Mouse (Mus musculus): ENCODE measurements around the gene Rmdn2. TPM values are rescaled to one million over a fixed set of nuclear protein-coding genes. Genes with fewer than 3 reads are reported as not detected.

Rmdn2 gene
- total RNA-seq (2023) = 10 to 100 TPM in 1 of 2 experiments, 1 to 10 TPM in 1; 4.9 to 11.2 TPM

GRCm38 (mm10) chr17:79611545-79611944, at the start of gene Rmdn2:
TSS of gene Rmdn2 (plus strand) at chr17:79611863.

GRCm38 (mm10) chr17:79714931-79715637, 103.4 kb downstream of the Rmdn2 start, which contains the start of gene Cyp1b1:
TSS of gene Cyp1b1 (minus strand) at chr17:79715061.

Other genes with a start within 250 kb of the Rmdn2 start
- gene Cyp1b1, start 103.2 kb downstream of the Rmdn2 start, total RNA-seq (2023) = not detected